Mouse (Mus musculus): ENCODE results near the gene Epha3.

DNA sequence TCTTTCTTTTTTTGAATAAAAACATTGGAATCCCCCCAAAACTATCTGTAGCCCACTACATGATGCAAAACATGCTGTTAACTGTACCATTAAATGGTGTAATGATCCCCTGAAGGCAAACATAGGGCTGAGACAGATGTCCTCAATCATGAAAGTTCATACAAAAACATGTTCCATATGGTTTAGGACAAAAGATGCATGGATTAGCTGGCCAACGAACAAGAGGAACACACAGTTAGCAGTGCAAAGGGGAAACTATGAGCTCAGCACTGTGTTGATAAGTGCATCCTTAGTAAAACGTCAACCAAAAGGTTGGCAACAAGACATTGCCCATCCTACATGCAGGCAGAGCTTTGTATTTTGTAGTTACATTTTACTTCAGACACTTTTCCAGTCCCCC is 335.2 kb downstream of the Epha3 start:
- TF ChIP-seq MAFK (IDR thresholded peaks at IDR 0.05; ENCODE audit: insufficient read depth, low read depth, low read length) (no peak), ZC3H11A (IDR thresholded peaks at IDR 0.05; ENCODE audit: borderline replicate concordance, low read depth, low read length) (no peak), HCFC1 (IDR thresholded peaks at IDR 0.05; ENCODE audit: borderline replicate concordance, insufficient read depth, low read length) (no peak)

All from ES-E14 (cell line).